Mouse (Mus musculus) lung, postnatal 0 days (tissue): ENCODE results near the gene Abcg1. TPM values are rescaled to one million over a fixed set of nuclear protein-coding genes. Genes with fewer than 3 reads are reported as not detected.

ENCODE experiments used
- ATAC-seq: fragments of 200-750 bp; cut with Nextera tagmentation; 2 replicates; pipeline ENCODE4 v1.8.0; 2017; ENCODE audit warnings: moderate library complexity
- DNase-seq: peaks from one replicate; pipeline ENCODE4 v3.0.0-alpha.2; 2016; ENCODE audit warnings: low spot score
- H3K27ac ChIP-seq: fragments of 300-500 bp; sonication (generic); 2 replicates; pipeline ENCODE4 v1.5.1; 2014; ENCODE audit warnings: antibody characterized with exemption, mild to moderate bottlenecking, low read length, mixed read lengths
- H3K27me3 ChIP-seq: fragments of 300-500 bp; sonication (generic); replicated peaks from 2 replicates; pipeline ENCODE4 v1.6.1; 2014; ENCODE audit warnings: low read length, mixed read lengths; ENCODE audit not compliant: insufficient read depth
- H3K36me3 ChIP-seq: fragments of 300-500 bp; sonication (generic); 2 replicates; pipeline ENCODE4 v1.6.1; 2014; ENCODE audit warnings: low read length, mixed read lengths; ENCODE audit not compliant: insufficient read depth
- H3K4me1 ChIP-seq: fragments of 300-500 bp; sonication (generic); 2 replicates; pipeline ENCODE4 v1.6.1; 2014; ENCODE audit warnings: antibody characterized with exemption, low read depth, low read length, mixed read lengths; ENCODE audit not compliant: insufficient read depth
- H3K4me2 ChIP-seq: fragments of 300-500 bp; sonication (generic); replicated peaks from 2 replicates; pipeline ENCODE4 v1.6.1; 2014; ENCODE audit warnings: low read depth, mild to moderate bottlenecking, low read length, moderate library complexity, mixed read lengths
- H3K4me3 ChIP-seq: fragments of 300-500 bp; sonication (generic); 2 replicates; pipeline ENCODE4 v1.5.1; 2014; ENCODE audit warnings: low read depth, low read length
- H3K9ac ChIP-seq: fragments of 300-500 bp; sonication (generic); replicated peaks from 2 replicates; pipeline ENCODE4 v1.6.1; 2014; ENCODE audit warnings: low read depth, mild to moderate bottlenecking
- H3K9me3 ChIP-seq: fragments of 300-500 bp; sonication (generic); 2 replicates; pipeline ENCODE4 v1.6.1; 2016; ENCODE audit warnings: low read length, mixed read lengths
- CTCF ChIP-seq: IDR thresholded peaks from 2 replicates; pipeline ENCODE4 v1.5.1; 2016; ENCODE audit warnings: antibody characterized with exemption, mild to moderate bottlenecking
- EP300 ChIP-seq: IDR thresholded peaks from 2 replicates; pipeline ENCODE4 v1.6.1; 2016; ENCODE audit warnings: antibody characterized with exemption, mild to moderate bottlenecking, control low read depth
- WGBS: fragments of 180-500 bp; shearing (Covaris S2); extraction: QIAGEN DNeasy Blood & Tissue Kit; methylation state at CpG from one replicate; pipeline ENCODE4 v1.1.7; 2014; 5-methylcytosine and 5-hydroxymethylcytosine counted together
- polyA plus RNA-seq: library from polyadenylated mRNA; unstranded; fragments of >200 nt; fragmentation: Nextera tagmentation; extraction: Ambion mirVana; gene quantifications from 2 replicates; pipeline ENCODE4 v1.2.1, GENCODE M21; 2015

The Abcg1 gene
- polyA plus RNA-seq, 1 experiment from 2014 or later: 26.9 TPM

DNA sequence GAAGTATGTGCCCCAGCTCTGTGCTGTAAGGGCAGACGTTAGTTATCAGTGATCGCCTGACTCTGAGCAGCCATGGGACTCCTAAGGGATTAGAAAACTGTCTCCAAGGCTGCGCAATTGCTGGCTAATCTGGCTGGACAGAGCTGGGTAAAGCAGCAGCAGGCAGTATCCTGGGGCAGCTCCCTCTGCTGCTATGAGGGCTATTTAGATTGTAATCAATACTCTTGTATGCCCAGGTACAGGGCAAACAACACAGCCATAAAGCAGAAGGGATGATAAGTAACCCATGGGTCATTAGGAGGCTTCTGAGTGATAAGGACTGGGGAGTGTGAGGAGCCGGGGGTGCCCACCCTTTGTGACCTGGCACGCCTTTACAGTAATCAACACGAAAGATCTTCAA lies 77.4 kb downstream of the Abcg1 start:
- WGBS: 54% methylated on average over 6 of the region's 6 CpGs
- TF ChIP-seq CTCF: no peak
- Histone ChIP-seq H3K27me3 (no peaks in the 10 kb centered on the region), H3K27ac (no peak overlapping the region), H3K9me3 (no peaks in the 10 kb centered on the region), H3K9ac (no peak overlapping the region), H3K36me3 (no peaks in the 10 kb centered on the region), H3K4me2 (no peak overlapping the region), H3K4me3 (no peak overlapping the region), H3K4me1 (no peaks in the 10 kb centered on the region)
- DNase-seq: no peak
- ATAC-seq: no peak

GRCm38 (mm10) chr17:31136291-31136690 lies 78.8 kb downstream of the Abcg1 start:
- no peak overlapping the region for H3K4me2 ChIP-seq
- H3K4me1 ChIP-seq: no peaks in the 10 kb centered on the region
- no peak overlapping the region for H3K27ac ChIP-seq
- 43% methylated on average over 3 of the region's 3 CpGs for WGBS
- H3K27me3 ChIP-seq: no peaks in the 10 kb centered on the region
- no peaks in the 10 kb centered on the region for H3K9me3 ChIP-seq
- no peaks in the 10 kb centered on the region for H3K36me3 ChIP-seq
- no peak for ATAC-seq
- H3K9ac ChIP-seq: no peak overlapping the region
- no peak for TF ChIP-seq EP300
- TF ChIP-seq CTCF: no peak
- H3K4me3 ChIP-seq: no peak overlapping the region
- no peak for DNase-seq

GRCm38 (mm10) chr17:31136821-31137220 lies 79.3 kb downstream of the Abcg1 start:
- Histone ChIP-seq H3K9ac (no peak overlapping the region), H3K4me3 (no peak overlapping the region), H3K36me3 (no peaks in the 10 kb centered on the region), H3K4me1 (no peaks in the 10 kb centered on the region), H3K9me3 (no peaks in the 10 kb centered on the region), H3K27ac (no peak overlapping the region), H3K27me3 (no peaks in the 10 kb centered on the region), H3K4me2 (no peak overlapping the region)
- no peak for ATAC-seq
- DNase-seq: no peak
- TF ChIP-seq EP300: no peak
- no peak for TF ChIP-seq CTCF
- 85% methylated on average over 1 of the region's 1 CpGs for WGBS

DNA sequence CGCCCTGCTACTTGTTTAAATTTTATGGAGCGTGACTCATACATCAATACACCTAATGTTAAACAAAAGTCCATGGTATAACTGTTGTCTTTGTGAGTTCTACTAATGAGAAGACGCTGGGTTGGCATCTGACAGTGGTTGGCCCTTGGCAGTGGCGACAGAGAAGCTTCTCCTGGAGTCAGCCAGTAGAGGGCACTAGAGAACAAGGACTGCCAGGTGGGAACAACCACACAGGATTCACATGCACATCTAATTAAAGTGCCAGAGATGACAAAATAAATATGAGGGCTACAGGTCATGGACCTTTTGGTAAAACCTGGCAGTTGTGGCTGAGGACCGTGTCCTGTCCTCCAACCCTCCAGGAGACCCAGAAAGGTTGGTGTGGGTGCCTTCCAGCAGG lies 80.9 kb downstream of the Abcg1 start:
- no peaks in the 10 kb centered on the region for H3K36me3 ChIP-seq
- ATAC-seq (no peak; the same call in 1 of the 2 replicates), DNase-seq (peak; percentile 81)
- H3K4me2 ChIP-seq: no peak overlapping the region
- no peak overlapping the region for H3K9ac ChIP-seq
- H3K27ac ChIP-seq: no peak overlapping the region
- no peaks in the 10 kb centered on the region for H3K27me3 ChIP-seq
- H3K9me3 ChIP-seq: no peaks in the 10 kb centered on the region
- TF ChIP-seq CTCF (peak; percentile 86), EP300 (no peak)
- H3K4me1 ChIP-seq: no peaks in the 10 kb centered on the region
- WGBS: 17% methylated on average over 5 of the region's 5 CpGs
- H3K4me3 ChIP-seq: no peak overlapping the region

GRCm38 (mm10) chr17:31142116-31142515 lies 84.6 kb downstream of the Abcg1 start:
- no peak for DNase-seq
- no peak overlapping the region for H3K4me2 ChIP-seq
- no peak overlapping the region for H3K4me3 ChIP-seq
- no peak overlapping the region for H3K27ac ChIP-seq
- no peak overlapping the region for H3K9ac ChIP-seq
- 82% methylated on average over 7 of the region's 7 CpGs for WGBS
- H3K4me1 ChIP-seq: no peaks in the 10 kb centered on the region
- TF ChIP-seq CTCF: no peak
- H3K27me3 ChIP-seq: no peaks in the 10 kb centered on the region
- H3K36me3 ChIP-seq: no peaks in the 10 kb centered on the region
- ATAC-seq: no peak
- no peaks in the 10 kb centered on the region for H3K9me3 ChIP-seq

GRCm38 (mm10) chr17:31144040-31145037 lies 86.9 kb downstream of the Abcg1 start, which contains the start of gene Tff2:
TSS of gene Tff2 (minus strand) at chr17:31144282.
- Histone ChIP-seq H3K27ac (no peak within 1 kb of the TSS), H3K27me3 (no peaks in the 10 kb centered on the region), H3K4me2 (no peak within 1 kb of the TSS), H3K9ac (no peak within 1 kb of the TSS), H3K4me1 (no peaks in the 10 kb centered on the region), H3K4me3 (no peak within 1 kb of the TSS), H3K9me3 (no peaks in the 10 kb centered on the region), H3K36me3 (no peaks in the 10 kb centered on the region)
- TF ChIP-seq EP300 (no peak), CTCF (no peak)
- WGBS: 47% methylated on average over 15 of the region's 15 CpGs
- peak; percentile 72 for ATAC-seq
- peak; percentile 55 for DNase-seq
